Mouse (Mus musculus): ENCODE measurements around the gene Sft2d2. TPM values are rescaled to one million over a fixed set of nuclear protein-coding genes. Genes with fewer than 3 reads are reported as not detected.

Sft2d2 gene
- polyA plus RNA-seq, 1 experiment from 2014 or later: 19.3 TPM

- Histone ChIP-seq H3K27me3 (ENCODE audit: insufficient read depth, low read length) (no peaks in the 10 kb centered on the region), H3K9ac (no peak overlapping the region), H3K4me2 (no peak overlapping the region; the same call in 1 of the 2 replicates), H3K36me3 (ENCODE audit: insufficient read depth) (peaks cover under 1% of the 10 kb centered on the region; the same call in 1 of the 2 replicates), H3K4me3 (ENCODE audit: low read depth, low read length) (no peak overlapping the region), H3K4me1 (ENCODE audit: insufficient read depth) (peaks cover 10% of the 10 kb centered on the region), H3K27ac (ENCODE audit: low read depth) (no peak overlapping the region), H3K9me3 (ENCODE audit: low read depth, low read length) (no peaks in the 10 kb centered on the region)
- 71% methylated on average over 13 of the region's 13 CpGs for WGBS
- TF ChIP-seq CTCF (IDR thresholded peaks at IDR 0.05; ENCODE audit: low read depth): no peak
- DNase-seq: no peak
- no peak for ATAC-seq (ENCODE audit: insufficient read depth)
These were observed 2.6 kb downstream of the Sft2d2 start for GRCm38 (mm10) chr1:165191611-165192010.

GRCm38 (mm10) chr1:165190571-165191273 lies 3.5 kb downstream of the Sft2d2 start:
- ATAC-seq (ENCODE audit: insufficient read depth): no peak
- H3K4me1 ChIP-seq (ENCODE audit: insufficient read depth): peaks cover 10% of the 10 kb centered on the region
- H3K4me2 ChIP-seq: no peak overlapping the region
- H3K9ac ChIP-seq: no peak overlapping the region
- no peak for DNase-seq
- H3K4me3 ChIP-seq (ENCODE audit: low read depth, low read length): no peak overlapping the region
- WGBS: 89% methylated on average over 10 of the region's 10 CpGs
- H3K9me3 ChIP-seq (ENCODE audit: low read depth, low read length): no peaks in the 10 kb centered on the region
- TF ChIP-seq CTCF (IDR thresholded peaks at IDR 0.05; ENCODE audit: low read depth): no peak
- H3K36me3 ChIP-seq (ENCODE audit: insufficient read depth): peaks cover 4% of the 10 kb centered on the region; the same call in 1 of the 2 replicates
- H3K27ac ChIP-seq (ENCODE audit: low read depth): no peak overlapping the region
- H3K27me3 ChIP-seq (ENCODE audit: insufficient read depth, low read length): no peaks in the 10 kb centered on the region

GRCm38 (mm10) chr1:165190068-165190467 lies 4.2 kb downstream of the Sft2d2 start:
- Histone ChIP-seq H3K4me2 (no peak overlapping the region), H3K36me3 (ENCODE audit: insufficient read depth) (peaks cover 4% of the 10 kb centered on the region; the same call in 1 of the 2 replicates), H3K9ac (no peak overlapping the region), H3K27ac (ENCODE audit: low read depth) (no peak overlapping the region), H3K4me1 (ENCODE audit: insufficient read depth) (peaks cover 6% of the 10 kb centered on the region), H3K9me3 (ENCODE audit: low read depth, low read length) (no peaks in the 10 kb centered on the region), H3K27me3 (ENCODE audit: insufficient read depth, low read length) (no peaks in the 10 kb centered on the region), H3K4me3 (ENCODE audit: low read depth, low read length) (no peak overlapping the region)
- ATAC-seq (ENCODE audit: insufficient read depth): no peak
- no peak for TF ChIP-seq CTCF (IDR thresholded peaks at IDR 0.05; ENCODE audit: low read depth)
- no peak for DNase-seq
- 74% methylated on average over 6 of the region's 6 CpGs for WGBS

GRCm38 (mm10) chr1:165188806-165189580 lies 5.2 kb downstream of the Sft2d2 start:
- DNase-seq: no peak
- Histone ChIP-seq H3K4me3 (ENCODE audit: low read depth, low read length) (no peak overlapping the region), H3K36me3 (ENCODE audit: insufficient read depth) (peaks cover 4% of the 10 kb centered on the region; the same call in 1 of the 2 replicates), H3K9me3 (ENCODE audit: low read depth, low read length) (no peaks in the 10 kb centered on the region), H3K4me1 (ENCODE audit: insufficient read depth) (no peaks in the 10 kb centered on the region), H3K4me2 (no peak overlapping the region), H3K9ac (no peak overlapping the region), H3K27me3 (ENCODE audit: insufficient read depth, low read length) (no peaks in the 10 kb centered on the region), H3K27ac (ENCODE audit: low read depth) (no peak overlapping the region)
- ATAC-seq (ENCODE audit: insufficient read depth): no peak
- WGBS: 77% methylated on average over 10 of the region's 10 CpGs
- TF ChIP-seq CTCF (IDR thresholded peaks at IDR 0.05; ENCODE audit: low read depth): no peak

GRCm38 (mm10) chr1:165187357-165187756 lies 6.9 kb downstream of the Sft2d2 start:
- Histone ChIP-seq H3K36me3 (ENCODE audit: insufficient read depth) (peaks cover 5% of the 10 kb centered on the region; the same call in 1 of the 2 replicates), H3K27me3 (ENCODE audit: insufficient read depth, low read length) (no peaks in the 10 kb centered on the region), H3K4me3 (ENCODE audit: low read depth, low read length) (no peak overlapping the region), H3K4me2 (no peak overlapping the region), H3K27ac (ENCODE audit: low read depth) (no peak overlapping the region), H3K4me1 (ENCODE audit: insufficient read depth) (0 out of 2 replicates have a peak, but pooled peaks cover 3% of the 10 kb centered on the region), H3K9me3 (ENCODE audit: low read depth, low read length) (no peaks in the 10 kb centered on the region), H3K9ac (no peak overlapping the region)
- TF ChIP-seq CTCF (IDR thresholded peaks at IDR 0.05; ENCODE audit: low read depth): no peak
- 61% methylated on average over 5 of the region's 5 CpGs for WGBS
- DNase-seq (no peak), ATAC-seq (ENCODE audit: insufficient read depth) (no peak)

GRCm38 (mm10) chr1:165186491-165186890 lies 7.7 kb downstream of the Sft2d2 start:
- TF ChIP-seq CTCF (IDR thresholded peaks at IDR 0.05; ENCODE audit: low read depth): no peak

GRCm38 (mm10) chr1:165185116-165185515 lies 9.1 kb downstream of the Sft2d2 start:
- Histone ChIP-seq H3K4me3 (ENCODE audit: low read depth, low read length) (no peak overlapping the region), H3K27ac (ENCODE audit: low read depth) (no peak overlapping the region; the same call in 1 of the 2 replicates), H3K9ac (no peak overlapping the region), H3K27me3 (ENCODE audit: insufficient read depth, low read length) (no peaks in the 10 kb centered on the region), H3K36me3 (ENCODE audit: insufficient read depth) (peaks cover 10% of the 10 kb centered on the region; the same call in 1 of the 2 replicates), H3K4me2 (no peak overlapping the region), H3K9me3 (ENCODE audit: low read depth, low read length) (no peaks in the 10 kb centered on the region), H3K4me1 (ENCODE audit: insufficient read depth) (0 out of 2 replicates have a peak, but pooled peaks cover 3% of the 10 kb centered on the region)
- 65% methylated on average over 7 of the region's 7 CpGs for WGBS
- no peak for TF ChIP-seq CTCF (IDR thresholded peaks at IDR 0.05; ENCODE audit: low read depth)
- DNase-seq: no peak
- ATAC-seq (ENCODE audit: insufficient read depth): no peak

More at GRCm38 (mm10) chr1:165186491-165186890, 7.7 kb downstream of the Sft2d2 start:
- WGBS: 69% methylated on average over 12 of the region's 12 CpGs
- Histone ChIP-seq H3K27me3 (ENCODE audit: insufficient read depth, low read length) (no peaks in the 10 kb centered on the region), H3K9me3 (ENCODE audit: low read depth, low read length) (no peaks in the 10 kb centered on the region), H3K4me3 (ENCODE audit: low read depth, low read length) (no peak overlapping the region), H3K27ac (ENCODE audit: low read depth) (no peak overlapping the region), H3K36me3 (ENCODE audit: insufficient read depth) (peaks cover 10% of the 10 kb centered on the region; the same call in 1 of the 2 replicates), H3K4me2 (no peak overlapping the region), H3K4me1 (ENCODE audit: insufficient read depth) (0 out of 2 replicates have a peak, but pooled peaks cover 3% of the 10 kb centered on the region), H3K9ac (no peak overlapping the region)
- no peak for DNase-seq
- ATAC-seq (ENCODE audit: insufficient read depth): no peak
